Mouse (Mus musculus) heart, adult 2 months (tissue): ENCODE results near the gene Rab3il1.

ENCODE experiments used
- CTCF ChIP-seq: fragments of 200-600 bp; IDR thresholded peaks from 2 replicates; pipeline ENCODE4 v1.8.1; 2022; ENCODE audit warnings: antibody characterized with exemption, mild to moderate bottlenecking, moderate library complexity
- POLR2A ChIP-seq: fragments of 200-500 bp; IDR thresholded peaks from 2 replicates; pipeline ENCODE4 v1.6.1; 2011; ENCODE audit warnings: mild to moderate bottlenecking, low read depth, low read length, control low read depth; ENCODE audit not compliant: insufficient read depth

DNA sequence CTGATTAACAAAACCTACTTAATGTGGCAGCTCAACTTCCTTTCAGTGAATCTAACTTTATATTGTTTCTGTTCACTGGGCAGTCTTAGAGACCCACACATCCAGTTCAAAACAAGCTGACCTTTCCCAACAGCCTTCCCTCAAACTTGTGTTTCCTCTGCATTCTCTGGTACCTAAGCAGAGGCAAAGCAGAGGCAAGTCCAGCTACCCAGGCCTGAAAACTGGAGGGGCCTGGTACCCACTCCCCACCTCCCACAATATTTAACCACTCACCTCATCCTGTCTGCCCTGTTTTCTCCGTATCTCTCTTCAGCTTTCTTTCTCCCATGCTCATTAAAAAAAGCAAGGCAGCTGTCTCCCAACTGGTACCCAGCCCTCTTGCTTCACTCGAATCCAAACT lies 22.3 kb upstream of the Rab3il1 start:
- TF ChIP-seq POLR2A (no peak), CTCF (no peak)
